23 mouse cellular contexts compared by ENCODE assay signal in the genomic region with DNA sequence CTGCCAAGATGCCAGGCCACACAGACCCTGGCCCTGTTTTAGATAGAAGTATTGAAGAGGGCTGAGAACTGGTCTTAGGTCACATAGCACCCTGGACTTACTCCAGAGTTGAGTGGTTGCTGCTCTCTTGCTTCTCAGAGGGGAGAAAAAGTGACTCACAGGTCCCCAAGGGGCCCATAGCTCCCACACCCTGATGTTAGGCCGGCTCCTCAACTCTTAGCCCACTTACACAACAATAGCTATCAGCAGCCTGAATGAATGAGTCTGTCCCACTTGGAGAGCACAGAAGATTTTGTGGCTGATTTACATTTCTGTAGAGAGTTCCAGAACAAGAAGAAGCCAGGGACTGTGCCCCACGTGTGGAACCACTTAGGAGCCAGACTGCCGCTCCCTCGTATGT. TPM values are rescaled to one million over a fixed set of nuclear protein-coding genes. Genes with fewer than 3 reads are reported as not detected.
DNase-seq lines count a peak whose midpoint lies in the region; ATAC-seq and TF ChIP-seq lines count a peak whose summit lies in the region.
"Had no signal": no experiment of that assay in that cellular context is flagged by ENCODE, and none has a peak within 500 bp of the region (broad histone marks: within the 10 kb centered on the region; RNA-seq: fewer than 3 reads in every experiment).

No protein-coding gene starts in this region.

- intact Hi-C loops in gastrocnemius, postnatal 14 days (cut with DNase I; ENCODE audit: low total_unique reads), result no loop called here

- no peak overlapping the region for H3K4me3 ChIP-seq in CH12.LX (replicated peaks in 1 of 3; ENCODE audit: low read depth in 2 of 3, low read length in 2 of 3, poor library complexity in 1 of 3)
- H3K4me3 ChIP-seq: forebrain, embryonic 15.5 days; hindbrain, embryonic 15.5 days; megakaryocyte, embryonic 14.5 days; midbrain, embryonic 15.5 days had no signal

- dilution Hi-C loops in CH12.LX (cut with MboI; ENCODE audit: extremely low pct_ligation_motif_present, extremely low pct_unique_long_range_greater_than_20kb, low sequenced_read_pairs), result no loop called here

- H3K9ac ChIP-seq in CH12.LX (ENCODE audit: insufficient read depth, low read depth), result no peak overlapping the region
- H3K9ac ChIP-seq: forebrain, embryonic 15.5 days; hindbrain, embryonic 15.5 days; liver, postnatal 0 days; midbrain, embryonic 15.5 days had no signal

- H3K9me3 ChIP-seq in CH12.LX (replicated peaks; ENCODE audit: low read length), result peaks cover 9% of the 10 kb centered on the region
- H3K9me3 ChIP-seq: forebrain, embryonic 15.5 days; hindbrain, embryonic 15.5 days; megakaryocyte, embryonic 14.5 days; midbrain, embryonic 15.5 days had no signal

- in situ Hi-C loops in CH12.LX (cut with MboI; ENCODE audit: low pct_ligation_motif_present, low pct_unique_long_range_greater_than_20kb, low sequenced_read_pairs), result loop anchor here (10.0 kb wide), 2 partner anchors 225 to 255 kb away; a partner anchor contains a TSS

- H3K27me3 ChIP-seq in CH12.LX (replicated peaks), result no peaks in the 10 kb centered on the region
- H3K27me3 ChIP-seq: forebrain, embryonic 15.5 days; hindbrain, embryonic 15.5 days; midbrain, embryonic 15.5 days had no signal

- TF ChIP-seq RAD21 in CH12.LX (IDR thresholded peaks at IDR 0.05; ENCODE audit: low read depth, low read length), result no peak

- TF ChIP-seq POLR2A in CH12.LX (IDR thresholded peaks at IDR 0.05; ENCODE audit: low read depth, low read length), result no peak

- TF ChIP-seq CTCF in CH12.LX (conservative IDR thresholded peaks at IDR 0.05 in 1 of 2, IDR thresholded peaks at IDR 0.05 in 1 of 2; ENCODE audit: low read depth in 2 of 2, low read length in 2 of 2), result no peak

- no peak for ATAC-seq in erythroblast, adult 5-6 weeks (replicated peaks; ENCODE audit: low FRiP score, poor library complexity, severe bottlenecking)
- ATAC-seq: forebrain, embryonic 15.5 days; intestine, embryonic 16.5 days; liver, postnatal 0 days; midbrain, embryonic 15.5 days had no signal

- H3K36me3 ChIP-seq in CH12.LX (replicated peaks in 1 of 2; ENCODE audit: control insufficient read depth in 1 of 2, insufficient read depth in 1 of 2, low read length in 1 of 2), result peaks cover 0 to 10% of the 10 kb centered on the region in 2 experiments
- H3K36me3 ChIP-seq: forebrain, embryonic 15.5 days; hindbrain, embryonic 15.5 days; midbrain, embryonic 15.5 days had no signal

- TF ChIP-seq EP300 in CH12.LX (IDR thresholded peaks at IDR 0.05; ENCODE audit: low read length), result peak; percentile 82

- no peak overlapping the region for H3K27ac ChIP-seq in CH12.LX (ENCODE audit: insufficient read depth, low read depth)
- H3K27ac ChIP-seq: forebrain, embryonic 15.5 days; hindbrain, embryonic 15.5 days; midbrain, embryonic 15.5 days had no signal

- H3K4me1 ChIP-seq in CH12.LX (ENCODE audit: control insufficient read depth in 1 of 2, insufficient read depth in 2 of 2), result peaks cover 0 to 50% of the 10 kb centered on the region in 2 experiments; a peak in 2 of 4 replicates
- H3K4me1 ChIP-seq: forebrain, embryonic 15.5 days; hindbrain, embryonic 15.5 days; midbrain, embryonic 15.5 days had no signal

- H3K4me2 ChIP-seq in CH12.LX (ENCODE audit: insufficient read depth, low read depth, poor library complexity, severe bottlenecking), result no peak overlapping the region
- H3K4me2 ChIP-seq: forebrain, embryonic 15.5 days; heart, embryonic 11.5 days; hindbrain, embryonic 15.5 days; midbrain, embryonic 15.5 days had no signal

- DNase-seq in gastrocnemius, postnatal 25 days, result peak; percentile 43
- DNase-seq in gastrocnemius, postnatal 14 days, result no peak
- DNase-seq in 3134 (ENCODE audit: extremely low read depth, insufficient read length, low spot score) (peak; percentile 44), CH12.LX (ENCODE audit: extremely low read depth) (peak; percentile 70), adipocyte (ENCODE audit: low spot score) (peak; percentile 92)
- no peak for DNase-seq in kidney, adult 9 months
- DNase-seq in layer of hippocampus, adult 18-20 months (ENCODE audit: low spot score in 2 of 2), result no peak
- DNase-seq: adrenal gland, postnatal 10 days; cerebellum, adult 9-11 months; layer of hippocampus, postnatal 36 days; left cerebral cortex, postnatal 4 days; liver; liver, postnatal 0 days; right cerebral cortex, postnatal 4 days; thymus, postnatal 25 days had no signal

- H3K79me2 ChIP-seq in CH12.LX (replicated peaks; ENCODE audit: control insufficient read depth, extremely low read depth, insufficient read depth, poor library complexity, severe bottlenecking), result no peaks in the 10 kb centered on the region

TF ChIP-seq in CH12.LX, 34 proteins besides CTCF, POLR2A, EP300 and RAD21:
- TF ChIP-seq JUN (IDR thresholded peaks at IDR 0.05; ENCODE audit: insufficient read depth, low read depth, low read length) (peak; percentile 43; the same call in 1 of the 2 replicates), PAX5 (IDR thresholded peaks at IDR 0.05; ENCODE audit: low read length) (no peak), GABPA (IDR thresholded peaks at IDR 0.05; ENCODE audit: insufficient replicate concordance, low read depth, low read length) (no peak), ZC3H11A (IDR thresholded peaks at IDR 0.05; ENCODE audit: low read depth, low read length) (no peak), MXI1 (IDR thresholded peaks at IDR 0.05; ENCODE audit: low read depth, low read length) (no peak), JUND (conservative IDR thresholded peaks at IDR 0.05; ENCODE audit: low read depth, low read length) (peak; percentile 73), NRF1 (IDR thresholded peaks at IDR 0.05; ENCODE audit: low read depth, low read length) (no peak), ZKSCAN1 (IDR thresholded peaks at IDR 0.05; ENCODE audit: borderline replicate concordance, low read depth, low read length) (no peak), IRF4 (IDR thresholded peaks at IDR 0.05; ENCODE audit: low read depth, low read length) (peak; percentile 69), MAFK (IDR thresholded peaks at IDR 0.05; ENCODE audit: insufficient replicate concordance, low read length) (no peak), ETS1 (conservative IDR thresholded peaks at IDR 0.05; ENCODE audit: low read depth, low read length) (peak; percentile 66), HCFC1 (IDR thresholded peaks at IDR 0.05; ENCODE audit: low read depth, low read length) (no peak), ZNF384 (IDR thresholded peaks at IDR 0.05; ENCODE audit: low read depth, low read length) (no peak), MAX (IDR thresholded peaks at IDR 0.05; ENCODE audit: low read length) (no peak), MYC (IDR thresholded peaks at IDR 0.05; ENCODE audit: low read depth, low read length) (no peak)

RNA-seq across cellular contexts. Expression of a gene that starts 37.9 kb away (rescaled TPM):
- total RNA-seq in gastrocnemius, postnatal 25 days (2021), result under 1 TPM; 0.16 to 0.20 TPM
- total RNA-seq in gastrocnemius, postnatal 14 days (2021), result under 1 TPM; 0.29 to 0.35 TPM
- 15.8 and 17.7 TPM in 2 replicates for total RNA-seq in CH12.LX (2012; rRNA removed)
- total RNA-seq in CH12.LX (2014; rRNA removed), result 14.7 and 16.1 TPM in 2 replicates
- 16.4 and 18.6 TPM in 2 replicates for polyA plus RNA-seq in CH12.LX (2012; ENCODE audit: insufficient read length, low read depth)
- total RNA-seq in erythroblast, adult 5-6 weeks (2015; ENCODE audit: low replicate concordance), result not detected in 2 replicates
- total RNA-seq in erythroblast, adult 5-6 weeks (2017; ENCODE audit: low replicate concordance), result not detected in 2 replicates
- under 1 TPM; 0.74 to 0.77 TPM for total RNA-seq in layer of hippocampus, adult 18-20 months (2021)
- total RNA-seq: MEL had no signal

Comparison
In these comparisons a context has a peak if more than half of its experiments do, and no peak if none do; other contexts are left out.
1. DNase-seq: peak in gastrocnemius, postnatal 25 days (single experiment), 3134 (single experiment), CH12.LX (single experiment) and adipocyte (single experiment); none in gastrocnemius, postnatal 14 days (single experiment), kidney, adult 9 months (single experiment) and layer of hippocampus, adult 18-20 months (0 of 2).
2. RNA of a gene that starts 37.9 kb away (total RNA-seq): 14.7 to 17.7 TPM in CH12.LX; 0.74 to 0.77 TPM in layer of hippocampus, adult 18-20 months, 0.29 to 0.35 TPM in gastrocnemius, postnatal 14 days, 0.16 to 0.20 TPM in gastrocnemius, postnatal 25 days and not detected in erythroblast, adult 5-6 weeks; every median in the first group is over 4 times any median in the second.